Mouse (Mus musculus) lung, postnatal 25 days (tissue): ENCODE results near the gene Sgk2.

Experiments used
- DNase-seq: peaks from one replicate; pipeline ENCODE4 v3.0.0; 2022; ENCODE audit warnings: low spot score

Gene Sgk2

GRCm38 (mm10) chr2:163060630-163061029 is 73.5 kb downstream of the Sgk2 start:
- no peak for DNase-seq

- DNase-seq, result no peak
Measured at GRCm38 (mm10) chr2:163061203-163062118, 74.3 kb downstream of the Sgk2 start.

- DNase-seq, result no peak
Measured at GRCm38 (mm10) chr2:163062119-163062508, 75.0 kb downstream of the Sgk2 start.
